ENCODE assay signal across 8 mouse cellular contexts in the genomic region with DNA sequence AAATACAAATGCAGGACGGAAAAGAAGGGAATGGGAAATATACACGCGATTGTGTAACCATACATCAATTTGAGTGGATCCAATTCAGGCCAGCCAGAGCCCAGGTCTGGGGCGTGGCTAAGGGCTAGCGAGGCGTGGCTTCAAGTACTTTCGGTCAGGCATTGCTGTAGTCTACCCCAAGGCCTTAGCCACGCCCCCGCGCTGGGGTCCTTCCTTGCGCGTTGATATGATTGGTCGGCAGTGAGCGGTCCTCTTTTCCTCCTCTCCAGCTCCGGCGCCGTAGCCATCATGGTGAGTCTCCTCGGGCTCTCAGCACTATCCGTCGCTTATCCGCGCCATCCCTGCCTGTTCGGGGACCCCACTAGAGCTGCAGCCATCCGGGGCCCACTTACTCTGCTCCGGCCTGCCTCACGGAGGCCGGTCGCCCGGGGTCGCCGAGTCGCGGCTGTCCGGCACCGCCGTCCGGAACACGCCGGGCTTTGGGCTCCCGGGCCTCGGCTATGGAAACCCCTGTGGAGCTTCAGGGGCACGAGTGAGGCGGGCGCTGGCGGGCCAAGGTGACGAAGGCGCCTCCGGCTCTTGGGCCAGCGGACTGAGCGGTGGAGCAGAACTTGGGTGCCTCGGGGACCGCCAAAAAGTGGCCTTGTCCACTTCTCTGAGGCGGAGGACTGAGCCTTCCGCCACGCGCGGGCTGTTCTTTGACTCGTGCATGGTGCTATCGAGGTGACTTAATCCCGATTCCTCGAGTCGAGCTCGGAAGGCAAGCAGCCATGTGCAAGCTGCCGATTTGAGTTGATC. TPM values are rescaled to one million over a fixed set of nuclear protein-coding genes. Genes with fewer than 3 reads are reported as not detected.
A peak's percentile ranks its signal among the peaks of the same experiment; 100 is the strongest.
DNase-seq lines count a peak whose midpoint lies in the region; ATAC-seq and TF ChIP-seq lines count a peak whose summit lies in the region.

No protein-coding gene starts in this region.

- DNase-seq in 3T3-L1 (ENCODE audit: low read depth, low spot score), result peak; percentile 85
- peak; percentile 94 for DNase-seq in adrenal gland, postnatal 4 days (ENCODE audit: low spot score in 2 of 2)
- peak; percentile 97 for DNase-seq in embryonic facial prominence, embryonic 14.5 days (ENCODE audit: low spot score)
- peak; percentile 95 to 97 for DNase-seq in heart, adult 2 months
- peak; percentile 95 to 98 for DNase-seq in kidney, adult 8-10 months
- peak; percentile 95 to 96 for DNase-seq in spleen, postnatal 10 days (ENCODE audit: low spot score in 2 of 2)

- H3K4me3 ChIP-seq in embryonic facial prominence, embryonic 14.5 days (ENCODE audit: low read depth, low read length), result peak overlapping the region; percentile 96
- peak overlapping the region; percentile 62 for H3K4me3 ChIP-seq in heart, adult 2 months
- H3K4me3 ChIP-seq in limb, embryonic 13.5 days, result peak overlapping the region; percentile 92
- peak overlapping the region; percentile 84 for H3K4me3 ChIP-seq in midbrain, embryonic 16.5 days (ENCODE audit: low read depth, low read length)

- no peaks in the 10 kb centered on the region for H3K27me3 ChIP-seq in embryonic facial prominence, embryonic 14.5 days (replicated peaks; ENCODE audit: control insufficient read depth, insufficient read depth, low read length)
- no peaks in the 10 kb centered on the region for H3K27me3 ChIP-seq in heart, adult 2 months (ENCODE audit: control insufficient read depth, insufficient read depth, low read length)
- H3K27me3 ChIP-seq in limb, embryonic 13.5 days, result no peaks in the 10 kb centered on the region
- no peaks in the 10 kb centered on the region for H3K27me3 ChIP-seq in midbrain, embryonic 16.5 days (ENCODE audit: control insufficient read depth, insufficient read depth, low read depth, low read length)

- TF ChIP-seq EP300 in heart, adult 2 months (IDR thresholded peaks at IDR 0.05; ENCODE audit: insufficient read depth, low read depth, low read length), result 0 out of 2 replicates have a peak, but pooled peaks have one; percentile 27

- H3K9me3 ChIP-seq in embryonic facial prominence, embryonic 14.5 days (ENCODE audit: control insufficient read depth, low read length), result no peaks in the 10 kb centered on the region
- no peaks in the 10 kb centered on the region for H3K9me3 ChIP-seq in limb, embryonic 13.5 days
- H3K9me3 ChIP-seq in midbrain, embryonic 16.5 days (replicated peaks; ENCODE audit: control insufficient read depth, low read length, poor library complexity, severe bottlenecking), result no peaks in the 10 kb centered on the region

- peak overlapping the region; percentile 97 for H3K9ac ChIP-seq in embryonic facial prominence, embryonic 14.5 days (ENCODE audit: low read depth, low read length)
- H3K9ac ChIP-seq in heart, adult 2 months (ENCODE audit: low read depth, low read length), result peak overlapping the region; percentile 78
- H3K9ac ChIP-seq in limb, embryonic 13.5 days, result peak overlapping the region; percentile 98
- H3K9ac ChIP-seq in midbrain, embryonic 16.5 days (ENCODE audit: low read depth, low read length), result peak overlapping the region; percentile 94

- peak overlapping the region; percentile 88 for H3K27ac ChIP-seq in embryonic facial prominence, embryonic 14.5 days (replicated peaks; ENCODE audit: low read depth, low read length)
- H3K27ac ChIP-seq in heart, adult 2 months, result peak overlapping the region; percentile 79
- H3K27ac ChIP-seq in limb, embryonic 13.5 days, result peak overlapping the region; percentile 90
- peak overlapping the region; percentile 84 for H3K27ac ChIP-seq in midbrain, embryonic 16.5 days (ENCODE audit: low read length)

- peak; percentile 95 for ATAC-seq in embryonic facial prominence, embryonic 14.5 days (ENCODE audit: low read depth)
- ATAC-seq in limb, embryonic 13.5 days (ENCODE audit: low FRiP score, low read depth), result peak; percentile 93
- peak; percentile 92 for ATAC-seq in midbrain, embryonic 16.5 days

- H3K79me2 ChIP-seq in heart, adult 2 months (replicated peaks; ENCODE audit: control insufficient read depth, insufficient read depth, low read length), result no peaks in the 10 kb centered on the region

- peak overlapping the region; percentile 74 for H3K4me2 ChIP-seq in embryonic facial prominence, embryonic 14.5 days (ENCODE audit: low read depth, low read length)
- peak overlapping the region; percentile 92 for H3K4me2 ChIP-seq in limb, embryonic 13.5 days (replicated peaks)
- peak overlapping the region; percentile 93 for H3K4me2 ChIP-seq in midbrain, embryonic 16.5 days (ENCODE audit: low read length)

- H3K36me3 ChIP-seq in embryonic facial prominence, embryonic 14.5 days (ENCODE audit: control insufficient read depth, insufficient read depth, low read length), result peaks cover 39% of the 10 kb centered on the region
- H3K36me3 ChIP-seq in heart, adult 2 months (ENCODE audit: control insufficient read depth, insufficient read depth, low read length), result peaks cover 32% of the 10 kb centered on the region
- H3K36me3 ChIP-seq in limb, embryonic 13.5 days, result peaks cover 37% of the 10 kb centered on the region
- peaks cover 7% of the 10 kb centered on the region; the same call in 1 of the 2 replicates for H3K36me3 ChIP-seq in midbrain, embryonic 16.5 days (ENCODE audit: control insufficient read depth, insufficient read depth, low read length)

- TF ChIP-seq POLR2A in heart, adult 2 months (IDR thresholded peaks at IDR 0.05; ENCODE audit: insufficient read depth, low read depth, low read length), result peak; percentile 97

- under 1% methylated on average over 48 of the region's 64 CpGs for WGBS in embryonic facial prominence, embryonic 14.5 days
- WGBS in heart, adult 2 months, result under 1% methylated on average over 64 of the region's 64 CpGs
- under 1% methylated on average over 64 of the region's 64 CpGs for WGBS in limb, embryonic 13.5 days
- WGBS in midbrain, embryonic 16.5 days, result 1% methylated on average over 64 of the region's 64 CpGs

- H3K4me1 ChIP-seq in embryonic facial prominence, embryonic 14.5 days (ENCODE audit: control insufficient read depth, insufficient read depth, low read length), result peaks cover 30% of the 10 kb centered on the region
- peaks cover 8% of the 10 kb centered on the region for H3K4me1 ChIP-seq in heart, adult 2 months (ENCODE audit: control insufficient read depth, insufficient read depth, low read length)
- peaks cover 45% of the 10 kb centered on the region for H3K4me1 ChIP-seq in limb, embryonic 13.5 days
- peaks cover 39% of the 10 kb centered on the region for H3K4me1 ChIP-seq in midbrain, embryonic 16.5 days (ENCODE audit: control insufficient read depth, insufficient read depth, low read length)

- no peak for TF ChIP-seq CTCF in heart, adult 2 months (IDR thresholded peaks at IDR 0.05)

- intact Hi-C loops in heart, adult 2 months (cut with DNase I), result no loop called here

RNA-seq across cellular contexts. Expression of gene Rps24, which starts 3.7 kb away (rescaled TPM):
- 1,000 to 10,000 TPM; 1,962 to 2,011 TPM for total RNA-seq in adrenal gland, postnatal 4 days (2021)
- polyA plus RNA-seq in embryonic facial prominence, embryonic 14.5 days (2014; fragmentation: Nextera tagmentation; extraction: Ambion mirVana), result 1,276 and 1,392 TPM in 2 replicates
- total RNA-seq in heart, adult 2 months (2021), result 100 to 1,000 TPM; 851 to 971 TPM
- polyA plus RNA-seq in heart, adult 2 months (2012; rRNA removed), result 642 and 1,106 TPM in 2 replicates
- 927 and 945 TPM in 2 replicates for polyA plus RNA-seq in limb, embryonic 13.5 days (2015; fragmentation: Nextera tagmentation; extraction: Ambion mirVana)
- 498 and 513 TPM in 2 replicates for polyA plus RNA-seq in midbrain, embryonic 16.5 days (2015; fragmentation: Nextera tagmentation; extraction: Ambion mirVana)

RNA-seq across cellular contexts. Expression of gene Polr3a, which starts 3.8 kb away (rescaled TPM):
- total RNA-seq in adrenal gland, postnatal 4 days (2021), result 10 to 100 TPM; 29.3 to 32.2 TPM
- 14.6 and 14.9 TPM in 2 replicates for polyA plus RNA-seq in embryonic facial prominence, embryonic 14.5 days (2014; fragmentation: Nextera tagmentation; extraction: Ambion mirVana)
- 10 to 100 TPM; 10.3 to 11.0 TPM for total RNA-seq in heart, adult 2 months (2021)
- polyA plus RNA-seq in heart, adult 2 months (2012; rRNA removed), result 4.7 and 10.3 TPM in 2 replicates
- 20.1 TPM in 2 replicates for polyA plus RNA-seq in limb, embryonic 13.5 days (2015; fragmentation: Nextera tagmentation; extraction: Ambion mirVana)
- polyA plus RNA-seq in midbrain, embryonic 16.5 days (2015; fragmentation: Nextera tagmentation; extraction: Ambion mirVana), result 17.9 and 18.9 TPM in 2 replicates

Comparison
In these comparisons a context has a peak if more than half of its experiments do, and no peak if none do; other contexts are left out.
1. Peak in every context shown above with its lines: DNase-seq, ATAC-seq, H3K4me3 ChIP-seq and H3K27ac ChIP-seq.